Mouse (Mus musculus) right cerebral cortex, postnatal 14 days (tissue): Measurements from ENCODE around the gene Slc35f3.

Experiments
- DNase-seq: peaks from one replicate; pipeline ENCODE4 v3.0.0; 2022

Slc35f3 gene

DNA sequence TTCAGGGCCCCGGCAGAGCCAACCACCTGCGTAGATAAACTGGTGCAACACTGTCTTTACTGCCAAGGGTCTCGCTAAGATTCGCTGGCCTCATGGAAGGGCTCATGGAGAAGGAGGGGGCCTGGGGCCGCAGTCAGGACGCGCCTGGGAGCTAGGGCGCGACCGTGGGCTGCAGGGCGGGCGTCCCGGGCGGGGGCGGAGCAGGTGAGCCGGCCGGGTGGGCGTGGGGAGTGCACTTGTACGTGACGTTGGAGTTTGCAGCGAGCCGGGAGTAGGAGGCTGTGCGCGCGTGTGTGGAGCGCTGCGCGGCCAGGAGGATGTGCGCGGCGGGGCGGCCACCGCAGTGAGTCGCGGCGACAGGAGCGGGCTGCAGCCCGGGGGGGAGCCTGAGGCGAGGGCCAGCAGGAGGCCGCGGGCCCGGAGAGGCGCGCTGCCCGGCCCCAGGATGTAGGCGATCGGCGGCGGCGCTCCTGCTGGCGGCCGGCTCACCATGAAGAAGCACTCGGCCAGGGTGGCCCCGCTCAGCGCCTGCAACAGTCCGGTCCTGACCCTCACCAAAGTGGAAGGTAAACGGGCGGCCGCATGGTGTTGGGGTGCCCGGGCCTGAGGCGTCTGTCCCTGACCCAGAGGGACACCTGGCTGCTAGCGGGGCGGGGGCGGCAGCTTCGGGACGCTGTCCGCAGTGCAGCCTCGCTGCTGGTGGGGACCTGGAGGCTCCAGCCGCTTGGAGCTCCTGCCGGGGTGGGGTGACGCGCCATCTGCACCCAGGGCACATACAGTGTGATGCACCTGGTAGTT lies at the start of gene Slc35f3:
Gene Slc35f3, plus strand, starts transcription at position 263 of the 798 bp plus-strand sequence.
- DNase-seq = peak; percentile 69

DNA sequence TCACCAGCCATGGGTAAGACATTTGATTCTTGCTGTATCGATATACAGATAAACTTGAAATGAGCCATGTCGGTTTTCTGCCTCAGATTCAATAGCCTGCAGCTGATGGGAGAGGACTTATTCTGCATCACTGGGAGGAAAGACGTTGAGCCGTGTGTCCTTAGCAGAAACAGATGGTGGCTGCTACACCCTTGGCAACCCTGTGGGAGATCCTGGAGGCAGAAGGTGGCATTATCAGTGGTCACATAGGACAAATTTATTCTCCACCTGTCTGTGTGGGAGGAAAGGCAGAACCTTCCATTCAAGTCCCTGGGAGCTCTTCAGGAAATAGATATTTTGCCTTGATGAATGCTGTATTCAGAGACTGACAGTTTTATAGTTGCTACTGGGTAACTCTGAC lies 47.9 kb upstream of the Slc35f3 start:
- no peak for DNase-seq

DNA sequence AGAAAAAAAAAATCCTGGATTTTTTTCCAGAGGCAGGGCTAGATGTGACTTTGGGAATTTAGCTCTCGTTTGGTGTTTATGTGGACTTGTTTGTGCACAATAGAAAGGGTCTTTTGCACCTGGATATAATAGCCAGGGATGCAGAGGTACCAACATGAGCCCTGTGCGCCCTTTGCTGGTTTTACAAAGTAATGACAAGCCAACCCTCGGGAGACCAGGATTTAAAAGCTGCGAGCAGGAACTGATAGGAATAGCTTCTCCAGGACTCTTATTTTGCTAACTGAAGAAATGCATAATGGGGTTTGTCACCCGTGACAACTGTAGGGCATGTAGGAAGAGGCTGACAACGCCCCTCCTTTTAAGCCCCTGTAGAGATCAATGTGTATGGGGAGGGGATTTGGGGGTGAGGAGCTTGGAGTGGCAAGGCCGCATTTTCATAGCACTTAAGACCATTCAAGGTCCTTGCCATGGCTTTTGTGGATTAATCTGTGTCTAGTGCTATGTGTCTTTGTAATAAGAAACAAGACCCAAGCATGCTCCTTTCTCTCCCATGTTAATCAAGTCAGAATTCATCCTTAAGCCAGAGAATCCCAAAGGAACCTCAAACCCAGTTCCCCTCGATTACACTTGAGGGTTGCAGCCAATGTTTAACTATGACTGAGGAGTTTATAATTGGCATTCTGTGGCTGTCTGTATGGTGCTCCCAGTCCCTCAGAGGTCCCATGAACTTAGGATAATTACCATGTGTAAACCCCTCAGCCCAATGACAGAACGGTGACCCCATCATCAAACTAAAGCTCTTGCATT lies 41.6 kb upstream of the Slc35f3 start:
- DNase-seq = peak; percentile 32

DNA sequence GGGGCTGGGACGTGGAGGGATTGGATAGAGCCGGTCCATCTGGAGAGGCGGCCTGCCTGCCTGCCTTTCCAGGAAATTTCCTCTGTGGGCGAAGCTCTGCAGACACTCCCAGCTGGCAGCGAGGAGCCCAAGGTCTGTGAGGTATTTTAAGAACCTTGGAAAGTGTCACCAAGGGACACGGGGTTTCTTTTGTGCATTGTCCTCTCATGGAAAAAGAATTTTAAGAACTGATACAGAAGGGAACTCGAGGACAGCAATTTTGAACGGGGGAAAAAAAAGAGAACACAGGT lies 41.0 kb upstream of the Slc35f3 start:
- peak; percentile 15 for DNase-seq

DNA sequence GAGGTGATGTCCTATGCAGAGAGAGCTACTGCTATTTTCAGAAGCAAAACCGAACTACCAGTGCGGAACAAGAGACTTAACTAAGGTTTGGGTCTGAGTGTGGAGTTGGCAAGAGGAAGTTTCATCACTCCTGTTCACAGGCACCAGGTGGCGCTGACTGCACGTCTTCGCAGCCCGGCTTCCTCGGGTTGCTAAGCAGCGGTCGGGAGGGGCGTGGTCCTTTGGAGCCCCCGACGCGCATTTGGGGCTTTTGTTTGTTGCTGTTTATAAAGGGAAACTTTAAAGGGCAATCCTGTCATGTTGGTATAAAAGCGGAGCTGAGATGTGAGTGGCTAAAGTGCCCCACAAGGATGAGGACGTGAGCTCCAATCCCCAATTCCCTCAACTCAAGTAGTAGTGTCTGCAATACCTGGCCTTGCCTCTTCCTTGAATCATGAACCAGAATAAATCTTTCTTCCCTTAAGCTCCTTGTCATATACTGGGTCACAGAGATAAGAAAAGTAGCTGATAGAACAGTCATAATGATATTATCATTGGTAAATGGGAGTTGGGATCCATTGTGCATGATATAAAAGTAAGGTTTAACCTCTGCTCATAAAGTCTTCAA lies 40.1 kb upstream of the Slc35f3 start:
- DNase-seq = peak; percentile 92

DNA sequence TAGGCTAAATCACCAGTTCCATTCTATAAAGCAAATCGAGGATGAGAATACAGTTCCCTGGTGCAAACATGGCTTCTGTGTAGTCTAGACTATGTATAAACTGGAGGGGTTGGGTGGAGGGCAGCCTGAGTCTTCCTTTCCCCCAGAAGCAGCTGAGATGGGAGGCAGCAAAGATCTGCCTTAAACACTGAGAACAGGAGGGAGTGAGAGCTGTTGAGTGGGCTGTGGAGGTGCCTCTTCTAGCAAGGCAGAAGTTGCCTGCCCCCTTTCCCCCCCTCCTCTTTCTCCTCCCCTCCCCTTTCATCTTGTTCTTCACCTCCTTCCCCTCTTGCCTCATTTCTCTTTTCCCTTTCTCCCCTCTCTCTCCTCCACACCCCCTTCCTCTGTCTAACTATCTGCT lies 33.2 kb upstream of the Slc35f3 start:
- no peak for DNase-seq

DNA sequence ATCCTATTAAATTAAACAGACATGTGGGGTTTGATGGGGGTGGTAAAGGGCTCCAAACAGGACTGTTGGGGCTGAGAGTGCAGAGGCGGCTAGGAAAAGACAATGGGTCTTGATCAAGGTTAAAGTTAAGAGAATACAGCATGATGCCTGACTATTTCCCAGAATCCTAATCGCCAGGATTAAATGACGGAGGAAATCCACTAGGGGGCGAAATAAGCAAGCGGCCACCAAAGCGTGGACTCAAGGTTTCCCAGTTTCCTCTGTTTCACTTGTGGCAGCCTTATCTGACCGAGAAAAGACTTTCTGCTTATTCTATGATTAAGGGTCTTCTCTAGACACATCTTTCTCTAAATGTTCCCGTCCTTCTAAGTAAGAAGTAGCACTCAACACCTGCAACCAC lies 31.2 kb upstream of the Slc35f3 start:
- no peak for DNase-seq

DNA sequence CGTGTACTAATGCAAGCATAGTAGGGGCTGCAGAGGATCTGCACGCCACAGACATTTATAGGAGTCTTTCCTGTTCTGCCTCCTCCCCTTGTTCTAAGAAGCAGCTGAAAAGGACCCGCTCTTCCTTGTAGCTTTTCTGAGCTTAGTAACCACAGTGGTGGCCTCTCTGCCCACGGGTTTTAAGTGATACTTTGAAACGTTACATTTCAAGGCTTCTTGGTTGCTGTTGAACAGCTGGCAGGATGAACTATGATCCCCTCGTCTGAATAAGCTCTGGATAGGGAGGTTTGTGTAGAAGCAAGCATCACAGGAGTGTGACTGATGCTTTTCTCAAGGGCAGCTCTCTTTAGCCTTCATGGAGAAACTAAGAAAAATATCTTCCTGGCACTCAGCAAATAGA lies 28.6 kb upstream of the Slc35f3 start:
- no peak for DNase-seq

DNA sequence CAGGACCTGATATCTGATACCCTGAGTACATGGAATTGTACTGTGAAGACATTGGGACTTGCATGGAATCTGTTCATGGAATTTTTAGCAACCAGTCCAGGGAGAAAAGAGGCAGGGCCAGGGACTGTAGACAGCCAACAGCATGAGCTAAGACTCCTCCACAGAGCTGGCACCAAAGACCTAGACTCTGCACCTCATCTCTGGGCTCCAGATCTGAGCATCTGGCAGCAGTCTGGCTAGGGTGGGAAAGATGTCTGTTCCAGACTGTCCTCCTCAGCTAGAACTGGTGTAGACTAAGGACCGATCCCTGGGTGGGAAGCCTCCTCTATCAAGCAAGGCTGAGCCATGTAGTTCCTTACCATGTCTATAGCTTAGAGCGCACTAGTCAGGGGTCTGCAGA lies 25.9 kb upstream of the Slc35f3 start:
- DNase-seq = peak; percentile 39

DNA sequence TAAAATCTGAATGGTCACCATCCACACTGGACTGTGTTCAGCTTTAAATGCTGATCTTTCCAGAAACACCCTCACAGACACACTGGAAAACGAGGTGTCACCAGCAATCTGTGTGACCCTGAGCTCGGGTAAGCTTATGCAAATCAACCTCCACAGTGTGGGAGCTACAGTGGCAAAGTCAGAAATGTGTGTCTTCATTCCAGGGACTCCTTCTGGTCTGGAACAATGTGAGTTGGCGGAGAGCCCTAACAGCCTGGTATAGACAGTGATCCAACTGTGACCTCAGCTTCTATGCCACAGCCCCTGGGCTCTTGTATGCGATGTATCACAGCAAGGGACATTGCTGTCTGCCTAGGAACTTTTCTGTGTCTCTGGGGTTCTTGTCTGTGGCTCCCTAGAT lies 25.3 kb upstream of the Slc35f3 start:
- peak; percentile 49 for DNase-seq

DNA sequence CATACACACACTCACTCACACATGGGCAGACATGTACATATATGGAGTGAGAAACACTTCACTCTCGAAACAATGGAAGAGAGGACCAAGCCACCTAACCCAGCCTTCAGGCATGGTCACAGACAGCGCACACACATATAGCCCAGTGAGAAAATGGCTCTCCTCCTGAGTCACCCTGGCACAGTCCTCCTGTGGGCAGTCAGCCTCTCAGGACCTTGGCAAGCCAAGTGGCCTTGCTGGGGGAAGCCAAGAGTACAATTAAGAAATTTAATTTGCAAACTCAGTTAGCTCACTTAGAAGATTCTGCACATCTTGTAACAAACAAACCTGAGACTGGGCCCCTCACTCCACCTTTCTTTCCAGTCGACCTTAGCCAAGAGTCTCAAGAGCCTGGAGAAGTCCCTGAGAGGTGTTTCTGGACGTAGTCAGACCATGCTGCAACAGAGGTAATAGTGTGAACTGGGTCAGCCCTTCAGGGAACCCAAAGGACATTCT lies 23.4 kb upstream of the Slc35f3 start:
- no peak for DNase-seq

DNA sequence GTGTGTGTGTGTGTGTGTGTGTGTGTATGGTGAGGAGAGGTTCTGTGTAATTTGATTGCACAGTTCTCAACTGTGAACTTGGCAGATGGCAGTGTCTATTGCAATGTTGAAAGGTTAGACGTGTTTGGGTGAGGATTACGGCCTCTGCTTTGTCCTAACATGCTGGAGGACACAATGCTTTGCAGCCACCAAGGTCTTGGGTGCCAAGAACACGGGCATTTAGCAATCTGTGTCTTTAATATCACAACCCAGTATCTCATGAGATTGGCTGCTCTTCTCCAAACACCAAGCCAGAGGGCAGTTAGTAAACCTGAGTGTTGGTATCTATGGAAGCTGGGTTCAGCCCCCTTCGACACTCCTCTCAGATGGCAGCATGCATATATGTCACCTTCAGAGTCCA lies 22.5 kb upstream of the Slc35f3 start:
- no peak for DNase-seq

DNA sequence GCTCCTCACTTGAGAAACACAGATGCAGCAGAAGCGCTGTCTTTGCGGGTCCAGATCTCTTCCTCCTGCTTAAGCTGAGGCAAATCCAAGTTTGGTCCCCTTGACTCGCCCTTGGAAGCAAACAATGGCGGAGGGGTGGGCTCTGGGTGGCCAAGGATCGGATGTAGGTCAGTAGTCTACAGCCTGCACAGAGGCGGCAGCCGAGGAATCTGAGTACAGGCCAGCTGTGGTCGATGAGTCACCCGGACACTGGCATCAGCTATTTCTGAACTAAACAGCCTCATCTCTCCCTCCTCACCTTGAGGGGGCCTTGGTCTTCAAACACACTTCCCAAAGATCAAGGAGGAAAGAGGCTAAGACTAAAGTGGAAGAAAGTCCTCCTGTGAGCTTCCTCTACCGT lies 6.4 kb upstream of the Slc35f3 start:
- no peak for DNase-seq

DNA sequence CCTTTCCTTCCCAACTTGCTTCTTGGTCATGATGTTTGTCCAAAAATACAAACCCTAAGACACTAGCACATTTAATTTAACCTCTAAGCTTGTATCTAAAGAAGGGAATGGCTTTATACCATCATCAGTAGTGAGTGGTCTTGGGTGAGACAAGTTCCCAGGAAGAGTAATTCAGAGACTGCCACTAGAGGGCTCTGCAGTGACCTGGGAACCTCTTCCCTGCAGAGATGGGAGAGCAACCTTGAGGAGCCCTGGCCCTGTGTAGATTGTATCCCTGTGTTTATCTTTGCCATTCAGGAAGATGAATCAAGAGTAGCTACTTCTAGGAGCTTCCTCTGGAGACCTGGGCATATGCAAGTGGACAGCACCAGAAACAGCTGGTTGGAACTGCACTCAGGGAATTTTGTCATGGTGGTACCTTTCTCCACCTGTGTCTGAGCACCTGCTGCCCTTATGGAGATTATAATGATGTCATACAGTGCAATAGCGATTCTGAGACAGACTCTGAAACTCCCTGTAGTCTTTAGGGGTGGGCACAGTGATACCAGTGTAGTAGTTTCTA lies 993 bp upstream of the Slc35f3 start:
- DNase-seq = peak; percentile 36

DNA sequence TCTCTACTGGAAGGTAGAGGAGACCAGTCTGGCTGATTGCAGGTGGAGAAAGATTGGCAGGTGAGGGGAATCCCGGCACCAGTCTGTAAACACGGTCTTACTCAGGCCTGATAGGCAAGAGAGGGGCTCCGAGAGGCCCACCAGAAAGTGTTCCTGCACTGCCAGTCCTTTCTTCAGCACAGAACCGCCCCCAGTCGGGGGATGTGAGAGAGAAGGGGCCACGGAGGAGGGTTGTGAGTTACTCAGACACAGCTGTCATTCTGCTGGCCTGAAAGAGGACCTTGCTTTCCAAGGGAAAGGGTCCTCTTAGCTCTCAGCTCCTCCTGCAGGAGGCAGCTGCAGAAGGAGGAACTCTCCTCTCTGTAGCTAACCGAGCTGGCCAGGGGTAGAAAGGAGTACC lies 975 bp downstream of the Slc35f3 start:
- DNase-seq = peak; percentile 23

DNA sequence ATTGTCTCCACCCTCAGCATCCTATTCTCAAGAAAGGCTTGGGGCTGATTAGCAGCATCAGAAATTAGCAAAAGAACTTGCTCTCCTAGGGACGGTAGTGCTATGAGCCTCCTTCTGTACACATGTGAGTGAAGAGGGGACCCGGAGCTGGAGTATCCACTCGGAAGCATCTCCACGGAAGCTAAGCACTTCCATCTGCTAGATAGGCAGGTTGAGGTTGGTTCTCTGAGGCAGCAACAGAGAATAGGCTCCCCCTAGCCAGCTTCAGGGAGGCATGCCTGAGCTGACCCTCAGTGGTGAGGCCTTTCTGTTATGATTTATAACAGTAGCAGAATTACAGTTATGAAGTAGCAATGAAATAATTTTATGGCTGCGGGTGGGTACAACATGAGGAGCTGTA lies 2.0 kb downstream of the Slc35f3 start:
- no peak for DNase-seq

DNA sequence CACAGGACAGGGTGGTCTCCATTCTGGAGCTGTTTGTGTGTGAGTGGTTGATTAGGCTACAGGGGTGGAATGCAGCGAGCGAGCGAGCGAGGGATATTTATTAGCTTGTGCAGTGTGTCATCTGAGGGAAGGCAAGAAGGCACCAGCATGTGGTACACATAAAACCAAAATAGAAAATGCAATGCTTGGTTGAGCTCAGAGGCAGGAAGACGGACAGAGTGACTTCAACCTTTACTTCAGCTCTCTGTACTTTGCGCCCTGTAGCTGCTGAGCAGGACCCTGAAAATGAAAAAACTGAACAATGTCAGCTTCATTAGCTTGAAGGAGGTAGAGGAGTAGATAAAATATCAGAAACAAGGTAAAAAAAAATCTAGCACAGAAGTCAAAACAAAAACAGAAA lies 3.2 kb downstream of the Slc35f3 start:
- no peak for DNase-seq

DNA sequence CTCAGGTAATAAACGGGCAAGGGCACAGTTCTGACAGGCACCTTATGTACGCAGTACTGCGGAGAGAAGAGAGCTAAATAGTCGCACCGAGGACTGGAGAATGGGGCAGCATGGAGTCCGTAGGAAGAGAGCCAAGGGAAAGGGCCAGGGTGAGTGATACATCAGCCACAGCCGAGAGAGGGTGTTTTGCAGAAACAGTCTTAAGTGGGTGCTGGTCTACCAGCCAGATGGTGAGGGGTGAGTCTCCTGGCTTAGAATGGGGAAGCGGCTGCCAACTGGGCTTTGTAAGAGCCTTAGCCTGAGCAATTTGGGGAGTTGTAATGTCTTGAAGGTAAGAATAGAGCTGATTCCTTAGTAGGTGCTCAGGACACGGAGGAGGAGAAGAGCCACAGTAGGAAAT lies 8.8 kb downstream of the Slc35f3 start:
- peak; percentile 23 for DNase-seq

DNA sequence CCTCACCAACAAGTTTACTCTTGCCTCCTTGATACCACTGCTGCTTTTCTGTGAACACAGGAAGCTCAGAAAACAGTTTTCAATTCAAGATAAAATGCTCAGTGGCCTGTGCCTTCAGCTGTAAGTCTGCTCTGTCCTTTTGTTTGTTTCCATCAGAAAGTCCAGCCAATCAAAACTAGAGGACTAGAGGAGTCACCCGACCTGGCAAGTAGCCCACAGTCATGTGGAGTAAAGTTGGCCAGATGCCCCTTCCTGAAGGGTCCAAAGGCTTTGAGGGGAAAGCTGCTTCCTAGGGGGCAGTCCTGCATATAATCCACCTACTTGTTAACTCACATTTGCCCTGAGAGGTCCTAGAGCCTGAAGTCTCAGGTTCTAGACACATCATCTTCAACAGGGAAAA lies 10.7 kb downstream of the Slc35f3 start:
- peak; percentile 57 for DNase-seq

DNA sequence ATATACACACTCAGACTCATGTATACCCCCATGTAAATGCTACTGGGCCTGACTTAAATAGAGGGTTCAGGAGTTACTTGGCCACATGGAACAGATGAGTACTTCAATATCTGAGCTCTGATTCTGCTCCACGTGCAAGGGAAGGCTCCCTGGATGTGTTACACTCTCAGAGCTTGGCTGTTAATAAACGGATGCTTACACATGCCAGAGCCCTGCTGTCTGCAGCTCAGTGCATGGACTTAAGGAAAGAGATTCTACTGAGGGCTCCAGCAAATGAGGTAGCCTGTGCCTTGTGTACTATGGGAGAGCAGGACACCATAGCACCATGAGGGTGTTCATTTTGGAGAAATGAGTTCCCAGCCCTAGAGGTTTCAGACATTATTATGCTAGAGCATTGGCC lies 26.6 kb downstream of the Slc35f3 start:
- DNase-seq = no peak

DNA sequence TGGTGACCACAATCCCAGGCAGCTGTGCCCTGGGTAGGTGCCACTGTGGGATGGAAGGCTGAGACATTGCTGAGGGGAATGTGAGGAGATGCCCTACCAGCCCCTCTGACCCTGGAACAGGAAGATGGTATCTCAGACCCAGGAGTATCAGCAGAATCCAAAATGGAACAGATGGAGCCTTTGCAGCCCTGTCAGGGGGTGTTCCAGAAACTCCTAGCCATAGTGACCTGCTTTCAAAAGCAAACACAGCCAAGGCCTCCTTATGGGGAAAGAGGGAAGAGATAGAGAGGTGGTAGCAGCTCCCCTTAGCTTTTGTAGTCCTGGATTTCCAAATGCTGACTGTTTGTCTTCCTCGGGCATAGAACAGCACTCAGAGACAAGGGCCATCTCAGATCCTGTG lies 27.8 kb downstream of the Slc35f3 start:
- DNase-seq = no peak

DNA sequence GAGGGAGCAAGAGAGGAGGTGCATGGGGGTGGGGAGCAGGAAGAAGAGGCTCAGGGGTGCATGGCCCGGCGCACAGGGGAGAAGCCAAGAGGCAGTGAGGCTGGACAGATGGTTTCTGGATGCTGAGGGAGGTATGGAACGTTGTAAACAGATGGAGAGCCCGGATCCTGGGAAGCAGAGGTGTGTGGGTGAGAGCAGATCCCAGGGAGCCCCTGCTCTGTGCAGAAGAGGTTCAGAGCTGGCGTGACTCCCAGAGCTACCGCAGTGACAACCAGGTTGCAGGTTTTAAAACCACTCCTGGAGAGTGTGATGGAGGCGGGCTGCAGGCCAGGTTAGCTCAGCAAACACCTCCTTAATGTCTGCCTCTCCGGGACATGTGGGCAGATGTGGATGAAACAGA lies 28.4 kb downstream of the Slc35f3 start:
- DNase-seq = peak; percentile 54

DNA sequence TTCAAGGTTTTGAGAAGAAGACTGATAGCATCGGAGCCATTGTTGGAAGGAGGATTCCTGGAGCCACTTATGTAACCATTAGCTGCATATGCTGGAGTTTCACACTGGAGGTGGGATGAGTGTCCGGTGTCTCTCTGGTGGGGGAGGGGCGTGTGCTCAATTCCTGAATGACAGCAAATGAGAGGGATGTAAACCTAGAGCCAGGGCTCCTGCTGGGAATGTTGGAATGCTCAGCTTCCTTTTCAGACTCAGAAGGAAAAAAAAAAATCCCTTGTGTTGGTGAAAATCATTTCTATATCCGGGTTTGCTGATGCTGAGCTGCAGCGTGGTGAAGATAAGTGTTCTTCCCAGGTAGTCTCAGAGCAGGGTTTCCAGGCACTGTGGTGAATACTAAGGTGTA lies 29.4 kb downstream of the Slc35f3 start:
- no peak for DNase-seq

DNA sequence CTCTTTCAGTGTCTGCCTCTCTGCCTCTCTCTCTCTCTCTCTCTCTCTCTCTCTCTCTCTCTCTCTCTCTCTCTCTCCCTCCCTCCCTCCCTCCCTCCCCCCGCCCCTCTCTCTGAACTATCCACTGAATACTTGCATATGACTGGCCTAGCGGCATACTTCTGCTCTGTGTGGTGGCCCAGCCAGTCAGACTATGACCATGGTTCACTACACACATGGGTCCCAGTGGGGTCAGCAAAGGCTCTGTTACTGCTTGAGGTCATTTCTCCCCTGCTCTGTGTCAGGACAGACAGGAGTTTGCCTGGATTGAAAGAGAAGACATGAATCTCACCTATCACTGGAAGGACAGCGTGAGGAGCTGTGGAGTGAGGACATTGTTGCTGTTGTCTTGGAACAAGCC lies 40.5 kb downstream of the Slc35f3 start:
- DNase-seq = no peak
